Mouse (Mus musculus): ENCODE measurements at regions not wholly inside any gene's neighbourhood (a gene's known extent, or its start where the extent isn't known, plus 50 kb on each side); places are given as distances from the start of the nearest gene placed in this dataset.

DNA sequence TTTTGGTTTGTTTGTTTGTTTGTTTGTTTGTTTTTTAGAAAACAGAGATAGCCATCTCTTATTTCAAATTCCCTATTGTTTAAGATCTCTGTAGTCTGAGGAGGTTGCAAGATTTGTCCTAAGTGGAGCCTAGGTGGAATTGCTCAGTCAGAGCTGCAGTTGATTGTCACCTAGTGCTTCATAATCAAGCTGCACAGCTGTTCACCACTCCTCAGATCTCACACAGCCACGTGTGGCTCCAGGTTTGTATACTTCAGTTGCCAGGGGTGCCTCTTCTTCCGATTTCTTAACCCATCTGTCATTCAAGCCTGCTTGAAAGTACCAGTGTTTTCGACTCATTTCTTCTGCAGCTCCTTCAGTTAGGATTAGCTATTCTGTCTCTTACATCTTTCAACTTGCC, 342.3 kb downstream of the Foxo1 start:
- no peak overlapping the region for H3K27ac ChIP-seq
- H3K36me3 ChIP-seq, result no peaks in the 10 kb centered on the region
- H3K27me3 ChIP-seq, result no peaks in the 10 kb centered on the region
- 63% methylated on average over 3 of the region's 3 CpGs for WGBS
- peaks cover 16% of the 10 kb centered on the region; the same call in 1 of the 2 replicates for H3K4me1 ChIP-seq
- no peak overlapping the region for H3K4me2 ChIP-seq
- no peak overlapping the region for H3K4me3 ChIP-seq
- no peak for ATAC-seq (ENCODE audit: insufficient number of reproducible peaks, insufficient read depth, low FRiP score, low TSS enrichment, low read depth)
- no peak overlapping the region for H3K9ac ChIP-seq
- no peaks in the 10 kb centered on the region for H3K9me3 ChIP-seq

DNA sequence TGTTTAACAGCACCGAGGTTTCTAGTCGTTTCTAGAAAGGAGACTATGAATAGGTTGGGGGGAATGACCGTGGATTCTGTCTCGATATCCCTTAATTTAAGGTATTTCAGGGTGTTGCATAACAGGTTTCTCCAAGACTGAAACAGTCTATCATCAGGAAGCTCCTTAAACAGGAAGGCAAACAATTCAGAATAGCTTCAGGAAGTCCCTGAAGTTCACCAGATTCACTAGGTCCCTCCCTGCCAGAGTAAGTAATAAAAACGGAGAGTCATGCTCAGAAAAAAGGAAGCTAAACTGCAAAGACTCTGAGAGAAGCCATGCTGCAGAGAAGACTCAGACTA, 339.9 kb downstream of the Foxo1 start:
- H3K36me3 ChIP-seq, result no peaks in the 10 kb centered on the region
- peaks cover 15% of the 10 kb centered on the region; the same call in 1 of the 2 replicates for H3K4me1 ChIP-seq
- no peaks in the 10 kb centered on the region for H3K27me3 ChIP-seq
- 68% methylated on average over 5 of the region's 5 CpGs for WGBS
- H3K4me2 ChIP-seq, result no peak overlapping the region
- H3K9ac ChIP-seq, result no peak overlapping the region
- H3K27ac ChIP-seq, result no peak overlapping the region
- no peaks in the 10 kb centered on the region for H3K9me3 ChIP-seq
- H3K4me3 ChIP-seq, result no peak overlapping the region
- ATAC-seq (ENCODE audit: insufficient number of reproducible peaks, insufficient read depth, low FRiP score, low TSS enrichment, low read depth), result no peak

- no peaks in the 10 kb centered on the region for H3K36me3 ChIP-seq
- 67% methylated on average over 12 of the region's 12 CpGs for WGBS
- H3K27me3 ChIP-seq, result no peaks in the 10 kb centered on the region
- peaks cover 15% of the 10 kb centered on the region; the same call in 1 of the 2 replicates for H3K4me1 ChIP-seq
- H3K27ac ChIP-seq, result no peak overlapping the region
- H3K9ac ChIP-seq, result no peak overlapping the region
- H3K9me3 ChIP-seq, result no peaks in the 10 kb centered on the region
- H3K4me2 ChIP-seq, result no peak overlapping the region
- no peak for ATAC-seq (ENCODE audit: insufficient number of reproducible peaks, insufficient read depth, low FRiP score, low TSS enrichment, low read depth)
- H3K4me3 ChIP-seq, result no peak overlapping the region
These were observed 339.4 kb downstream of the Foxo1 start for GRCm38 (mm10) chr3:52607379-52608085.

DNA sequence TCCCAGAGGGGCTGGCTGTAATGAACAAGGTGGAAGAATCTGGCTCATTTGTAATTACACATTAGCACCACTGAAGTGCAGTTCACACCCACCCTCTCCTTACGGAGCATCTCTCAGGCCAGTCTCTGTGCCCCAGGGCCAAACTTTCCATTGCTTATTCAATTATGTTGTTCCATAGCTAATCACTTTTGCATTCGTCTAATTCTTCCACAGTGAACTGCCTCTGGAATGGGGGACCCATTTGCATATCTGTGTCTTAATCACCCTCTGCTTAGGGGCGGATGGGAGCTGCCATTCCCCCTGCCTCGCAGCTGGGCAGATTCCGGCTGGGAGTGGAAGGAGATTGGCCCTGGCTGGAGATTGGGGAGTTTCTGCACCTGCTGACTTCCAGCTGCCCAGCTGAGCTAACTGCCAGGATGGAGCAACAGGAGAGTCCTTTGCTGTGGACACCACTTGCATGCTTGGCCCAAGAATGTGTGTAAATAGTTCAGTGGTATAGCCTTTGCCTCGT, 337.2 kb downstream of the Foxo1 start:
- Histone ChIP-seq H3K27me3 (no peaks in the 10 kb centered on the region), H3K9ac (no peak overlapping the region), H3K4me2 (no peak overlapping the region), H3K36me3 (no peaks in the 10 kb centered on the region), H3K27ac (no peak overlapping the region), H3K9me3 (no peaks in the 10 kb centered on the region), H3K4me3 (no peak overlapping the region), H3K4me1 (peaks cover 23% of the 10 kb centered on the region)
- WGBS, result 49% methylated on average over 6 of the region's 6 CpGs
- ATAC-seq (ENCODE audit: insufficient number of reproducible peaks, insufficient read depth, low FRiP score, low TSS enrichment, low read depth), result no peak

DNA sequence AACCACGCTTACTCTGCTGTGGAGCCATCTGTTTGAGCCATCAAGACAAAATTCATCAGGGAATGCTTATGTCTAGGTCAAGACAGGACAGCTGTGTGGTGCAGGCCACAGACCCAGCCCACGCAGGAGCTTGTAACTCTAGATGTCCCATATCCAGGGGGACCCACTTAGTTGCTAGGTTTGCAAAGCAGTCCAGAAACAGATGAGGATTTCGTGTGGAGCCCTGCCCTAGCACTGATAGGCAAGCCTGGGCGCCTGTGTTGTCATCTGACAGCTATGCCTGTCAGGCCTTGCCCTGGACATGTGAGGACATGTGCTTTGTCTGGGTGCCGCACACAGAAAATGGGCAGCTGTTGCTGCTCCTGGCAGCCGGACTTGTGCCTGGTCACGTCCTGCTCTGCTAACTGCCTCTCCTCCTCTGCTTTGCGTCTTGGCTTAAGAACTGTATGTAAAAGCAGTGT, 335.1 kb downstream of the Foxo1 start:
- Histone ChIP-seq H3K4me2 (no peak overlapping the region), H3K4me1 (peaks cover 23% of the 10 kb centered on the region), H3K27ac (no peak overlapping the region), H3K36me3 (no peaks in the 10 kb centered on the region), H3K4me3 (no peak overlapping the region), H3K27me3 (no peaks in the 10 kb centered on the region), H3K9me3 (no peaks in the 10 kb centered on the region), H3K9ac (no peak overlapping the region)
- ATAC-seq (ENCODE audit: insufficient number of reproducible peaks, insufficient read depth, low FRiP score, low TSS enrichment, low read depth), result 0 out of 2 replicates have a peak, but pooled peaks have one; percentile 52
- 48% methylated on average over 8 of the region's 8 CpGs for WGBS

DNA sequence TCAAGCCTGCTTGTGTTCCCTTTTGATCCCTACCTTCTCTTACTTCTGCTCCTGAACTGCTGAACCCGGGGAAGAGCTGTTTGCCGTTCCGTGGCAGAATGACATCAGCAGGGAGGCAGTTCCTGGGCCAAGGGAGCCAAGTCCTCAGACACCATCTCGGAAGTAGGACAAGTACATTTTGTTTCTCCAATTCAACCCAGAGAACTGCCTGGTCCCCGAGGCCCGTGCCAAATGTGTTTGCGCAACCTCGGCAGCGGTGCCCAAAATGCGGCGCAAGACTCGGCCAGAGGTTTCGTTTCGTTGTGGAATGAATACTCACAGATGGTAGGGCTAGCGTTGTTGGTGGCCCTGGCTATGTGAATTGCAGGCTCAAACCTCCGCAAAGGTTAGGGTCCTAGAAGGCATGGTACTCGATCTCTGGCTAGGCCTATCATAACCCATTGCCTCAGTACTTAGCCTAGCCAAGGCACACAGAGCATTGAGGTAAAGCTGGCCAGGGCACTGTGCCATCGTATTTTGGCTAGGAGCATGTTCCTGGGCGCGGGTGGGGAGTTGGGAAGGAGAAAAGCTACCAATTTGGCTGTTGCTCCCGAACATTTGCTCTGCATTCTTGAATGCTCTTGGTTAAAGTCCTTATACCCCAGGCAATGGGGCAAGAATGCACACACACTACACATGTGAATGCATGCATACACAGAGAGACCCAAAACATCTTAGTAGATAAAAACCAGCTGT, 333.0 kb downstream of the Foxo1 start:
- Histone ChIP-seq H3K4me1 (peaks cover 16% of the 10 kb centered on the region), H3K4me2 (no peak overlapping the region), H3K36me3 (no peaks in the 10 kb centered on the region), H3K9me3 (no peaks in the 10 kb centered on the region), H3K4me3 (no peak overlapping the region), H3K27ac (no peak overlapping the region; the same call in 1 of the 2 replicates), H3K9ac (no peak overlapping the region), H3K27me3 (no peaks in the 10 kb centered on the region)
- WGBS, result 86% methylated on average over 21 of the region's 21 CpGs
- no peak for ATAC-seq (ENCODE audit: insufficient number of reproducible peaks, insufficient read depth, low FRiP score, low TSS enrichment, low read depth)

GRCm38 (mm10) chr3:52600581-52600980, 332.4 kb downstream of the Foxo1 start:
- H3K4me3 ChIP-seq, result no peak overlapping the region
- H3K4me2 ChIP-seq, result no peak overlapping the region
- H3K27me3 ChIP-seq, result no peaks in the 10 kb centered on the region
- ATAC-seq (ENCODE audit: insufficient number of reproducible peaks, insufficient read depth, low FRiP score, low TSS enrichment, low read depth), result no peak
- WGBS, result 81% methylated on average over 13 of the region's 13 CpGs
- no peaks in the 10 kb centered on the region for H3K9me3 ChIP-seq
- H3K9ac ChIP-seq, result no peak overlapping the region
- no peak overlapping the region for H3K27ac ChIP-seq
- H3K4me1 ChIP-seq, result peaks cover 16% of the 10 kb centered on the region
- H3K36me3 ChIP-seq, result no peaks in the 10 kb centered on the region

- 94% methylated on average over 4 of the region's 4 CpGs for WGBS
- H3K4me2 ChIP-seq, result no peak overlapping the region
These were observed 332.0 kb downstream of the Foxo1 start for GRCm38 (mm10) chr3:52600146-52600545.

DNA sequence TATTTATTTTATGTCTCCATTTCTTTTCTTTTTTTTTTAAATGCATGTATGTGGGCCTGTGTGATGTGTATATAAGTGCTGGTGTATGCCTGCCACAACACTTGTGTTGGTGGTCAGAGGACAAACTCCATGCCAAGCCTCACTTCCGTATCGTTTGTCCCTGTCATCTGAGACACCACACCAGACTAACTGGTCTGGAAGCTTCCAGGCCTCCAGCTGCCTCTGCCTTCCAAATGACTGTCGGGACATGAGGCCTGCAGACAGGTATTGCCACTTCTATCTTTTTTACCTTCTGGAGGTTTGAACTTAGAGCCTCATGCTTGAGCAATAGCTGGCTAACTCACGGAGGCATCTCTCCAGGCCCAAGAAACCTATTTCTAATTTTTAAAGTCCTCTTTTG, 318.3 kb downstream of the Foxo1 start:
- H3K4me2 ChIP-seq, result no peak overlapping the region
- WGBS, result 80% methylated on average over 4 of the region's 4 CpGs
- ATAC-seq (ENCODE audit: insufficient number of reproducible peaks, insufficient read depth, low FRiP score, low TSS enrichment, low read depth), result no peak

More at GRCm38 (mm10) chr3:52600146-52600545, 332.0 kb downstream of the Foxo1 start:
- H3K27me3 ChIP-seq, result no peaks in the 10 kb centered on the region
- H3K4me3 ChIP-seq, result no peak overlapping the region
- no peak for ATAC-seq (ENCODE audit: insufficient number of reproducible peaks, insufficient read depth, low FRiP score, low TSS enrichment, low read depth)
- no peaks in the 10 kb centered on the region for H3K36me3 ChIP-seq
- no peak overlapping the region for H3K9ac ChIP-seq
- no peaks in the 10 kb centered on the region for H3K9me3 ChIP-seq
- H3K4me1 ChIP-seq, result peaks cover 11% of the 10 kb centered on the region
- no peak overlapping the region for H3K27ac ChIP-seq

DNA sequence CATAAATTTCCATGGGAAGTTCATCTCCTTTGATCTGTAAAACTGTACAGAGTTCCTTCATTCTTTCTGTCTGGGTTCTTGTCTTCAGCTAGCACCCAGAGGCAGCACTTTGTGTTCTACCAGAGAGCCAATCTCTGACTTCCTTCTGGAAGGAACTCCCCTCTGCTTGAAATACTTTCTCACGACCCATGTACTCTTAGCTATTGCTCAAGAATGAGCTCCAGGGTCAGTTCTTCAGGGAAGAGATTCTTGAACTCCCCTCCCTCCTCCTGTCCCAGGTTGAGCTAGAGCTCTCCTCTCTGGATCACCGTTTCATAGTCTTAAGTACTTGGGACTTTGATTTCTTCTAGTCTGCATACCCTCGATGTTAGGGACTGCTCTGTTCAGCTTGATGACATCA, 311.8 kb downstream of the Foxo1 start:
- H3K27me3 ChIP-seq, result no peaks in the 10 kb centered on the region
- WGBS, result 75% methylated on average over 3 of the region's 3 CpGs
- no peak for ATAC-seq (ENCODE audit: insufficient number of reproducible peaks, insufficient read depth, low FRiP score, low TSS enrichment, low read depth)

More for the DNA sequence above, 318.3 kb downstream of the Foxo1 start:
- Histone ChIP-seq H3K36me3 (no peaks in the 10 kb centered on the region), H3K9me3 (no peaks in the 10 kb centered on the region), H3K27me3 (no peaks in the 10 kb centered on the region), H3K4me3 (no peak overlapping the region), H3K9ac (no peak overlapping the region), H3K27ac (no peak overlapping the region), H3K4me1 (no peaks in the 10 kb centered on the region)

DNA sequence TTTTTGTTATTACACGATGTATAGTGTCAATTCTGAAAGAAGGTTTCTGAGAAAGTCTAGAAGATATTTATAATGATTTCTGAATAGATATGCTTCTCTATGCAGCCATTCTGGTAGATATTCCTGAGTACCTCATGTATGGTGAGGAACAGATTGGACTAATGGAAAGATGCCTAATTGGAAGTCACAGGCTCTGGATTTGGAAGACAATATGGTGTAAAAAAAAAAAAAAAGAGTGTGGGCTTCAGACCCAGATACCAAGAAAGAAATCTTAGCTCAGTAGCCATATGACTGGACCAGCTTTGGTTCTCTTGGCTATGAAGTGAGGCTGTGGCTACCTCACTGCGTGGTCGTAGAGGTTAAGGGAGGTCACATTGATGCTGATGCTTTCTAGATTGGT, 311.0 kb downstream of the Foxo1 start:
- no peak overlapping the region for H3K4me3 ChIP-seq
- no peaks in the 10 kb centered on the region for H3K9me3 ChIP-seq
- H3K4me2 ChIP-seq, result no peak overlapping the region
- ATAC-seq (ENCODE audit: insufficient number of reproducible peaks, insufficient read depth, low FRiP score, low TSS enrichment, low read depth), result no peak
- H3K36me3 ChIP-seq, result no peaks in the 10 kb centered on the region
- H3K4me1 ChIP-seq, result no peaks in the 10 kb centered on the region
- no peak overlapping the region for H3K27ac ChIP-seq
- H3K27me3 ChIP-seq, result no peaks in the 10 kb centered on the region
- H3K9ac ChIP-seq, result no peak overlapping the region
- 96% methylated on average over 3 of the region's 3 CpGs for WGBS

More for the DNA sequence above, 311.8 kb downstream of the Foxo1 start:
- Histone ChIP-seq H3K4me1 (no peaks in the 10 kb centered on the region), H3K4me2 (no peak overlapping the region), H3K27ac (no peak overlapping the region), H3K36me3 (no peaks in the 10 kb centered on the region), H3K9ac (no peak overlapping the region), H3K4me3 (no peak overlapping the region), H3K9me3 (no peaks in the 10 kb centered on the region)
